Mouse (Mus musculus) midbrain, embryonic 12.5 days (tissue): ENCODE data around the gene Syne1. TPM values are rescaled to one million over a fixed set of nuclear protein-coding genes. Genes with fewer than 3 reads are reported as not detected.

Experiments
- ATAC-seq: fragments of 200-750 bp; cut with Nextera tagmentation; 2 replicates; pipeline ENCODE4 v1.8.0; 2017; ENCODE audit warnings: low read depth, moderate TSS enrichment, moderate library complexity; ENCODE audit not compliant: low FRiP score
- H3K27ac ChIP-seq: fragments of 300-500 bp; sonication (generic); replicated peaks from 2 replicates; pipeline ENCODE4 v1.5.1; 2016; ENCODE audit warnings: mild to moderate bottlenecking
- H3K27me3 ChIP-seq: fragments of 300-500 bp; sonication (generic); 2 replicates; pipeline ENCODE4 v1.6.1; 2016; ENCODE audit warnings: mild to moderate bottlenecking
- H3K36me3 ChIP-seq: fragments of 300-500 bp; sonication (generic); 2 replicates; pipeline ENCODE4 v1.6.1; 2016
- H3K4me1 ChIP-seq: fragments of 300-500 bp; sonication (generic); 2 replicates; pipeline ENCODE4 v1.6.1; 2016
- H3K4me2 ChIP-seq: fragments of 300-500 bp; sonication (generic); replicated peaks from 2 replicates; pipeline ENCODE4 v1.6.1; 2016; ENCODE audit warnings: mild to moderate bottlenecking, moderate library complexity
- H3K4me3 ChIP-seq: fragments of 300-500 bp; sonication (generic); 2 replicates; pipeline ENCODE4 v1.5.1; 2016; ENCODE audit warnings: mild to moderate bottlenecking
- H3K9ac ChIP-seq: fragments of 300-500 bp; sonication (generic); replicated peaks from 2 replicates; pipeline ENCODE4 v1.6.1; 2016; ENCODE audit warnings: mild to moderate bottlenecking, moderate library complexity
- H3K9me3 ChIP-seq: fragments of 300-500 bp; sonication (generic); 2 replicates; pipeline ENCODE4 v1.6.1; 2016; ENCODE audit warnings: mild to moderate bottlenecking
- whole genome bisulfite sequencing: fragments of 180-500 bp; shearing (Covaris S2); methylation state at CpG from one replicate; pipeline ENCODE4 v1.1.7; 2016; 5-methylcytosine and 5-hydroxymethylcytosine counted together
- polyA plus RNA-seq: library from polyadenylated mRNA; unstranded; fragments of >200 nt; fragmentation: Nextera tagmentation; extraction: Ambion mirVana; gene quantifications from 2 replicates; pipeline ENCODE4 v1.2.1, GENCODE M21; 2016

Syne1 gene
- polyA plus RNA-seq, 1 experiment from 2014 or later = 6.0 TPM

DNA sequence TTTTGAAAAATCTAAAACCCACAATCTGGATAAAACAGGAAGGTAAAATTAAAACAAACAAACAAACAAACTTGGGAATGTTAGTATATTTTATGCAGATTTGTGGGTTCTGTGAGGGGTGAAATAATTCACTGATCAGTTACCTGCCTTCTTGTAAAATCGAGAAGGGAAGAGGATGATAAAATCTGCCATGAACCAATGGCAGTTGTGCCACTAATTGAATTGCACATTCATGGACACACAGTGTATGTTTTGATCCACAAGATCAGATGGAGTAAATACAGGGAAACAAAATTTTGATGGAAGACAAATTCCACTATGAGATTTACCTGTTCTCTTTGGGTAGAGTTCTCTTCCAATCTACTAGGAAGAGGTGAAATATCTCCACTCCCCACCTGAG lies 521.4 kb downstream of the Syne1 start:
- H3K27me3 ChIP-seq = no peaks in the 10 kb centered on the region
- no peak for ATAC-seq
- no peak overlapping the region for H3K9ac ChIP-seq
- H3K4me1 ChIP-seq = 0 out of 2 replicates have a peak, but pooled peaks cover 2% of the 10 kb centered on the region
- H3K27ac ChIP-seq = no peak overlapping the region
- H3K4me3 ChIP-seq = no peak overlapping the region
- no peaks in the 10 kb centered on the region for H3K9me3 ChIP-seq
- H3K4me2 ChIP-seq = no peak overlapping the region
- WGBS = 97% methylated on average over 1 of the region's 1 CpGs
- H3K36me3 ChIP-seq = no peaks in the 10 kb centered on the region

DNA sequence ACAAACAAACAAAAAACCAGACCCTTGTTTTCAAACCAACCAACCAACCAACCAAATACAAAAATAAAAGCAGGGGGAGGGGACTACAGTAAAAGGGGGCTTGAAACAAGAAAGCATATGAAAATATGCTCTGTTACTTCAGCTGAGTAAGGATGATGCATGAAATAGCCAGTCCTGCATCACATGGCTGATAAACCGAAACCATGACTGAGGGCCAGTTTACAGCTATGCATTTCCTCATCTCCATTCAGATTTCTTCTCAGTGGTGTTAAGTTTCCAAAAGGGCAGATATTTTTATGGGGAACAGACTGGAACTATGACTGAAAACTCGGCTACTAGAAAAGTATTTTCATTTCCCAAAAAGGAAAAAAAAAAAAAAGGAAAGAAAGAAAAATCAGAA lies 522.1 kb downstream of the Syne1 start:
- no peak for ATAC-seq
- no peak overlapping the region for H3K4me3 ChIP-seq
- no peak overlapping the region for H3K4me2 ChIP-seq
- H3K27ac ChIP-seq = no peak overlapping the region
- 0 out of 2 replicates have a peak, but pooled peaks cover 2% of the 10 kb centered on the region for H3K4me1 ChIP-seq
- no peaks in the 10 kb centered on the region for H3K9me3 ChIP-seq
- H3K27me3 ChIP-seq = no peaks in the 10 kb centered on the region
- WGBS = 83% methylated on average over 2 of the region's 2 CpGs
- no peak overlapping the region for H3K9ac ChIP-seq
- H3K36me3 ChIP-seq = no peaks in the 10 kb centered on the region

DNA sequence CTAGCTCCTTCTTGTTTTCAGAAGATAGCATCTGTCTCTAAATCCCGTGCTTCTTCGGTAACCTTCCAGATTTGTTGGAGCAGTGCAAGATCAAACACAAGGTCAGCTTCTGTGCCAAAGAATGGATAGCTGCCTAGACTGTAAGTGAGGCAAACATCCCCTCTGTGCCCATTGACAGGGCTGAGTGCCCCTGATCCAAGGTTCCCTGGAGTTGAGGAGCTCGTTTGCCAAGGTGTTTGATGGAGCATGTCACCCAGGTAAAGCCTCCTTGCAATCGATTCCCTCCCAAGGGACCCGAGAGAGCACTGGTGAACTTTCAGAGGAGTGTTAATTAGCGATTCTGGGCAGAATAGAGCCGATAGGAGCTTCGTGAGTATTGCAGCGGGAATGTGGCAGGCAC lies 523.0 kb downstream of the Syne1 start:
- Histone ChIP-seq H3K4me3 (no peak overlapping the region), H3K27ac (no peak overlapping the region), H3K4me1 (0 out of 2 replicates have a peak, but pooled peaks cover 2% of the 10 kb centered on the region), H3K36me3 (no peaks in the 10 kb centered on the region), H3K9me3 (no peaks in the 10 kb centered on the region), H3K4me2 (no peak overlapping the region), H3K27me3 (no peaks in the 10 kb centered on the region), H3K9ac (no peak overlapping the region)
- ATAC-seq = no peak
- 85% methylated on average over 9 of the region's 9 CpGs for WGBS

DNA sequence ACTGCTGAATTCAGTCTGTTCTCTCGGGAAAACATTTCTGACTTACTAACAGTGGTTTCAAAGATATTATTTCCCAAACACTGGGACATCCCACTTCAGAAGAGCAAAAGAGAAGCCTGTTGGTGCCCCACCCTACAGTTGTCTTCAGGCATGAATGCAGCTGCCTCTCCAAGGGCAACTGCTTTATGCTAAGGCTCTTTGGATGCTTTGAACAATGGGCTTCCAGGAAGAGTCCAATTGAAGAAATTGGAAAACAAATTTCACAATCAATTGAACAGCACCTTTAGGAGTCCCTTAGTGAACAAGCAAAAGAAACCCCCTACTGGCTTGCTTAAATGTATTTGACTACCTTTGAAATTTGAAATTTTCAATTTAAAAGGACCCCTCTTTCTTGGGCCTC lies 524.1 kb downstream of the Syne1 start:
- no peak overlapping the region for H3K4me2 ChIP-seq
- no peaks in the 10 kb centered on the region for H3K36me3 ChIP-seq
- WGBS = 91% methylated on average over 1 of the region's 1 CpGs
- ATAC-seq = no peak
- H3K4me3 ChIP-seq = no peak overlapping the region
- no peaks in the 10 kb centered on the region for H3K4me1 ChIP-seq
- no peaks in the 10 kb centered on the region for H3K27me3 ChIP-seq
- H3K27ac ChIP-seq = no peak overlapping the region
- H3K9me3 ChIP-seq = no peaks in the 10 kb centered on the region
- no peak overlapping the region for H3K9ac ChIP-seq

DNA sequence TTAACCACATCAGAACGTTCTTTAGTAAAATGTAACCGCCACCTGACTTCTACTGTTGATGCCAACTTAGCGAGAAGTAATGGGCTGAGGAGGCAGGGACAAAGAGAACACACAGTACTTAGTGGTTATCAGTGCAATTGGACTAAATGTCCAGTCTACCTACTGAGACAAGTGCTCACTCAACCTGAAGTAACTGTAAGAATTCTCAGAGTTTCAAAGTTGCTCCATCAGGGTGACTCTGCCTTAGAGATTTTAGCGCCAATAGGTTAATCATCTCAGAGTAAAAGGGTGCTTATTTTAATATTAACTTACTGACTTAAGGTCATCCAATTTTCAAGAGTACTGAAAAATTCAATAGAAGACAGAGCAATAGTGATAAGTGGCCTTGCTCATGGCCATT lies 525.4 kb downstream of the Syne1 start:
- Histone ChIP-seq H3K36me3 (no peaks in the 10 kb centered on the region), H3K27me3 (no peaks in the 10 kb centered on the region), H3K27ac (no peak overlapping the region), H3K9me3 (no peaks in the 10 kb centered on the region), H3K4me3 (no peak overlapping the region), H3K9ac (no peak overlapping the region), H3K4me2 (no peak overlapping the region), H3K4me1 (no peaks in the 10 kb centered on the region)
- no peak for ATAC-seq
- WGBS = 94% methylated on average over 4 of the region's 4 CpGs

DNA sequence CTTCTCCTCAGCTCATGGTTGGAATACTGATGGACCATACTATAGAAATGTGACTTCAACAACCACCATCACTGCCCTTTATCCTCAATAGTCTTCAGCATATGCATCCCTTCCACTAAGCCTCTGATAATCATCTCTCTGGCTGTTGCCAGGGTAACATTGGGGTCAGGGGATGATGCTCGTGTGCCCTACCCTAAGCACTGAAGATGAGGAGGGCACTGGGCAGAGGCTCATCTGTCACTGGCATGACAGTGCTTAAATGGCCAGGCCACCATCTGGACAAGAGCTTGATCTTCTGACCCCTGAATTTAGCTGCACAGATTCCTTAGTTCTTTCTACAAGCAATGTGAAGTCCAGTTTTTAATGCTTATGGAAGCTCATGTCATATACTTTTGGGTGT lies 534.1 kb downstream of the Syne1 start:
- Histone ChIP-seq H3K9ac (no peak overlapping the region), H3K4me2 (no peak overlapping the region), H3K27me3 (no peaks in the 10 kb centered on the region), H3K27ac (no peak overlapping the region), H3K4me3 (no peak overlapping the region), H3K36me3 (no peaks in the 10 kb centered on the region), H3K9me3 (no peaks in the 10 kb centered on the region), H3K4me1 (no peaks in the 10 kb centered on the region)
- no peak for ATAC-seq
- WGBS = 52% methylated on average over 1 of the region's 1 CpGs

DNA sequence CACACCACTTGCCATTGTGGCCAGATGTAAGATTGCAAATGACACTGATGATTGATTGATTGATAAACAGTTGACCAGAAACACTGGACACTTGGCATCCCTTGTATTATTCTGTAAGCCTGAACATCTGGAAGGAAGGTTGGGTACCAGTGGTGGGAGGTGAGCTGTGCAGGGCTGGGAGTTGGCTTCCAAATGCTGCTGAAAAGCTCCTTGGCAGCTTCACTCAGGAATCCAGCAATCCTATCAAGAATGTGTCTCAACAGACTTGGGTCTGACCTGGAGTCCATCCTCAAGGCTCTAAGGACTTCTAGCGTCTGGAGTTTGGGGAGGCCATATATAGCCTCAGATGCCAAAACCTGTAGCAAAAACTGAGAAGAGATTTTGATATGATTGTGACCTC lies 536.3 kb downstream of the Syne1 start:
- no peak for ATAC-seq
- Histone ChIP-seq H3K4me2 (no peak overlapping the region), H3K27me3 (no peaks in the 10 kb centered on the region), H3K9me3 (no peaks in the 10 kb centered on the region), H3K4me3 (no peak overlapping the region), H3K9ac (no peak overlapping the region), H3K4me1 (no peaks in the 10 kb centered on the region), H3K27ac (no peak overlapping the region), H3K36me3 (no peaks in the 10 kb centered on the region)
- 80% methylated on average over 1 of the region's 1 CpGs for WGBS

DNA sequence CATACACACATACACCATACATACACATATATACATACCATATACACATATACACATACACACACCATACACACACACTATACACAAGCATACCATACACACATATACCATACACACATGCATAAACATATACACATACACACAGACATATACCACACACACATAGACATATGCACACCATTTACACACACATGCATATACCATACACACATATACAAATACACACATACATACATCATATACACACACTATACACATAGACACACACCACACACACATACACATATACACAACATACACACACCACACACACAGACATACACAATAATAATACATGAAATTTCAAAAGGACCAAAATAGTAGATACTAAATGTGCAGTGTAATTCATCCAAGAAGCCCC lies 539.3 kb downstream of the Syne1 start:
- H3K4me3 ChIP-seq = no peak overlapping the region
- H3K36me3 ChIP-seq = no peaks in the 10 kb centered on the region
- no peak overlapping the region for H3K9ac ChIP-seq
- no peaks in the 10 kb centered on the region for H3K4me1 ChIP-seq
- no peak overlapping the region for H3K4me2 ChIP-seq
- no peaks in the 10 kb centered on the region for H3K27me3 ChIP-seq
- no peak overlapping the region for H3K27ac ChIP-seq
- no peaks in the 10 kb centered on the region for H3K9me3 ChIP-seq
- 0 out of 2 replicates have a peak, but pooled peaks have one; percentile 12 for ATAC-seq

DNA sequence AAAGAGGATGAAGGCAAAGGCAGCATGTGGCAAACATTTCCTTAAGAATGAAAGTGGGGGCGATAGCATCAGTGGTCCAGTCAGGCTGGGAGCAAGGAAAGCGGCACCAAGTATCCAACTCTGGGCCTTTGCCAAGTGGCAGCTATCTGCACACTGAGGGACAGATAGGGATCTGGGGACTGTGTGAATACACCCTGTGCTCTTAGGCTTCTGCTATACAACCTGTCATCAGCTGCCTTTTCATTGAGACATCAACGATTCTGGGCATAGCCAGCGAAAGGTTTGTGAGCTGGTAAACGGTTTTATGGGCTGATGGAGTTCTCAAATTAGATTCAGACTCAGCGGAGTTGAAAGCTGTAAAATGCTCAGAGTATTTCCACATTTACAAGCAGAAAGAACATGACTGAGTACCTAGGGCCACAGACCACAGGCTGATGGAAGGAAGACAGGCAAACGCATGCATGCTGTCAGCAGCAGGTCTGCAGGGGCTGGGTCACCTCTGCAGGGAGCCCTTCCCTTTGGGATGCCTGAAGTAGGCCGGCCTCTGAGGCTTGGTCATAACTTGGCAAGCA lies 542.4 kb downstream of the Syne1 start:
- H3K36me3 ChIP-seq = no peaks in the 10 kb centered on the region
- no peaks in the 10 kb centered on the region for H3K9me3 ChIP-seq
- whole genome bisulfite sequencing = 84% methylated on average over 8 of the region's 8 CpGs
- no peaks in the 10 kb centered on the region for H3K27me3 ChIP-seq
- H3K4me2 ChIP-seq = no peak overlapping the region
- H3K4me1 ChIP-seq = no peaks in the 10 kb centered on the region
- no peak overlapping the region for H3K27ac ChIP-seq
- no peak overlapping the region for H3K9ac ChIP-seq
- ATAC-seq = no peak
- H3K4me3 ChIP-seq = no peak overlapping the region

DNA sequence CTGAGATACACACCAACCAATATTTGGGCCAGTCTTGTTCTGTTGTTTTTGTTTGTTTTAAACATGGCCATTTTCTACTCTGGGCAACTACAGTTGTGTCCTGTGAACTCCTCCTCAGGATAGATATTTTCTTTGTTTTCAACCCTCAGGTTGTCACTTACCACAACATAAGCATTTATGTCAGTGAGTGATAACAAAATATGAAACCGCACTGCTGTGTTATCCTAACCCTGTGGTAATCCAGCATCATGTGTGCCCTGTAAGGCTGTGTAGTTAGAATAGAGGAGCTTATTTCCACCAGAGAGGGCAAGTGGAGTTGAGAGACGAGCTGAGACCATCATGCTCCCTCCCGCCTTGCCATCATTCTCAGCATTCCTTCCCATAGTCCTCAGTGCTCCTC lies 554.7 kb downstream of the Syne1 start:
- Histone ChIP-seq H3K36me3 (no peaks in the 10 kb centered on the region), H3K9me3 (no peaks in the 10 kb centered on the region), H3K27ac (no peak overlapping the region), H3K4me2 (no peak overlapping the region), H3K4me1 (no peaks in the 10 kb centered on the region), H3K4me3 (no peak overlapping the region), H3K27me3 (no peaks in the 10 kb centered on the region), H3K9ac (no peak overlapping the region)
- WGBS = 84% methylated on average over 3 of the region's 3 CpGs
- no peak for ATAC-seq

DNA sequence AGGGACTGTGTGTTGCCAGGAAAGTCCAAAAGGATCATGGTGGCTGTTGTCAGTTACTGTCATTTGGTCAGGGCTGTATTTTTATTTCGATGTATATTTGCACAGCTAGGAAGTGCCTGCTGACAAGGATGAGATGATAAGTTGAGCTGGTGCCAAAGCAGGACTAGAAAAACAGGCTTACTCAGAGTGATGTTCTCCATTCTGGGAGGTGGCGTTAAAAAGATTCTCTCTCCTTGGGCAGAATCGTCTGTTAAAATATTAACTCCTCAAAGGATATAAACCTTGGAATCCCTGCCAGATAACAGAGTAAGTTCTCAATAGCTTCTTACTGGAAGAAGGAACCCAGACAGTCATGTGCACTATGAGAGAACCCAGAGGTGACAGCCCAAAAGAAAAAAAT lies 557.5 kb downstream of the Syne1 start:
- no peak for ATAC-seq
- Histone ChIP-seq H3K27ac (no peak overlapping the region), H3K9ac (no peak overlapping the region), H3K4me1 (no peaks in the 10 kb centered on the region), H3K36me3 (no peaks in the 10 kb centered on the region), H3K4me3 (no peak overlapping the region), H3K27me3 (no peaks in the 10 kb centered on the region), H3K9me3 (no peaks in the 10 kb centered on the region), H3K4me2 (no peak overlapping the region)
- 87% methylated on average over 3 of the region's 3 CpGs for WGBS

GRCm38 (mm10) chr10:4983919-4984318 lies 567.4 kb downstream of the Syne1 start:
- Histone ChIP-seq H3K27ac (no peak overlapping the region), H3K4me3 (no peak overlapping the region), H3K36me3 (no peaks in the 10 kb centered on the region), H3K4me1 (no peaks in the 10 kb centered on the region), H3K27me3 (no peaks in the 10 kb centered on the region), H3K4me2 (no peak overlapping the region), H3K9me3 (no peaks in the 10 kb centered on the region), H3K9ac (no peak overlapping the region)
- ATAC-seq = no peak
- WGBS = 69% methylated on average over 2 of the region's 2 CpGs

DNA sequence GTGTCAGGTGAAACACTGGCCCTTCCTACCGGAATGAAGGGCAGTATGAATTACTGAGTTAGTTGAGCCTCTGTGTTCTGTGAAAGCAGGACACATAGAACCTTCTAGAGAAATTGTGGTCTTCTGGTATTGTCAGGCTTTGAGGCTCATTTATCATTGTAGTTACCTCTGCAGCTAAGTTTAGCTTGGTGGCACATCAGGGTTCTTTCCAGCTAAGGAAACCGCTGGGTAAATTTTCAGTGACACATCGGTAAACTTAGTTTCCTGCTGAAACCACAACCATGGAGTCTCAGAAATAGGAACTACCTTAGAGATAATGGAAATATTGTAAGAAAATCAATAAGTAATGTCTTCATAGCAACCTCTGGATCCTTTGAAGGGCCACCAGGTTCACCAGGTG lies 573.9 kb downstream of the Syne1 start:
- Histone ChIP-seq H3K9me3 (no peaks in the 10 kb centered on the region), H3K27ac (no peak overlapping the region), H3K4me1 (no peaks in the 10 kb centered on the region), H3K9ac (no peak overlapping the region), H3K36me3 (no peaks in the 10 kb centered on the region), H3K4me3 (no peak overlapping the region), H3K4me2 (no peak overlapping the region), H3K27me3 (no peaks in the 10 kb centered on the region)
- no peak for ATAC-seq
- WGBS = 88% methylated on average over 3 of the region's 3 CpGs
